Mouse (Mus musculus): Measurements from ENCODE around the gene Tlx3. TPM values are rescaled to one million over a fixed set of nuclear protein-coding genes. Genes with fewer than 3 reads are reported as not detected.
A peak's percentile ranks its signal among the peaks of the same experiment; 100 is the strongest.

Tlx3 gene
- polyA plus RNA-seq, 1 experiment = not detected

GRCm38 (mm10) chr11:33180701-33181116 lies 22.7 kb downstream of the Tlx3 start:
- no peak overlapping the region for H3K4me3 ChIP-seq (ENCODE audit: extremely low read depth, insufficient read depth, insufficient read length)
- no peak for DNase-seq (ENCODE audit: low read depth in 1 of 2, low spot score in 2 of 2)
- no peaks in the 10 kb centered on the region for H3K36me3 ChIP-seq (ENCODE audit: control insufficient read depth, insufficient read depth, low read length)
- 12% methylated on average over 18 of the region's 18 CpGs for WGBS
- TF ChIP-seq CTCF (IDR thresholded peaks at IDR 0.05; ENCODE audit: extremely low read depth, insufficient read depth, insufficient read length, insufficient replicate concordance) = no peak
- no peak for TF ChIP-seq POLR2A (IDR thresholded peaks at IDR 0.05; ENCODE audit: low read depth, low read length)
- H3K27me3 ChIP-seq (ENCODE audit: control insufficient read depth, insufficient read depth, low read length) = no peaks in the 10 kb centered on the region
- no peak overlapping the region for H3K27ac ChIP-seq (ENCODE audit: insufficient read depth, low read length)
- H3K4me1 ChIP-seq (ENCODE audit: control insufficient read depth, insufficient read depth, insufficient read length) = no peaks in the 10 kb centered on the region

- Histone ChIP-seq H3K4me1 (ENCODE audit: control insufficient read depth, insufficient read depth, insufficient read length) (no peaks in the 10 kb centered on the region), H3K27me3 (ENCODE audit: control insufficient read depth, insufficient read depth, low read length) (no peaks in the 10 kb centered on the region), H3K27ac (ENCODE audit: insufficient read depth, low read length) (no peak overlapping the region), H3K4me3 (ENCODE audit: extremely low read depth, insufficient read depth, insufficient read length) (no peak overlapping the region), H3K36me3 (ENCODE audit: control insufficient read depth, insufficient read depth, low read length) (no peaks in the 10 kb centered on the region)
- TF ChIP-seq CTCF (IDR thresholded peaks at IDR 0.05; ENCODE audit: extremely low read depth, insufficient read depth, insufficient read length, insufficient replicate concordance) (no peak), POLR2A (IDR thresholded peaks at IDR 0.05; ENCODE audit: low read depth, low read length) (no peak)
- DNase-seq (ENCODE audit: low read depth in 1 of 2, low spot score in 2 of 2) = no peak
- 87% methylated on average over 1 of the region's 1 CpGs for WGBS
These were observed 23.6 kb downstream of the Tlx3 start for GRCm38 (mm10) chr11:33179802-33180201.

- Histone ChIP-seq H3K36me3 (ENCODE audit: control insufficient read depth, insufficient read depth, low read length) (no peaks in the 10 kb centered on the region), H3K4me1 (ENCODE audit: control insufficient read depth, insufficient read depth, insufficient read length) (no peaks in the 10 kb centered on the region), H3K4me3 (ENCODE audit: extremely low read depth, insufficient read depth, insufficient read length) (no peak overlapping the region), H3K27me3 (ENCODE audit: control insufficient read depth, insufficient read depth, low read length) (no peaks in the 10 kb centered on the region; the same call in 1 of the 2 replicates), H3K27ac (ENCODE audit: insufficient read depth, low read length) (no peak overlapping the region)
- 36% methylated on average over 20 of the region's 20 CpGs for WGBS
- peak; percentile 46; the same call in 1 of the 2 replicates for TF ChIP-seq CTCF (IDR thresholded peaks at IDR 0.05; ENCODE audit: extremely low read depth, insufficient read depth, insufficient read length, insufficient replicate concordance)
- TF ChIP-seq POLR2A (IDR thresholded peaks at IDR 0.05; ENCODE audit: low read depth, low read length) = no peak
- DNase-seq (ENCODE audit: low read depth in 1 of 2, low spot score in 2 of 2) = no peak
These were observed 26.7 kb downstream of the Tlx3 start for GRCm38 (mm10) chr11:33176525-33177245.

DNA sequence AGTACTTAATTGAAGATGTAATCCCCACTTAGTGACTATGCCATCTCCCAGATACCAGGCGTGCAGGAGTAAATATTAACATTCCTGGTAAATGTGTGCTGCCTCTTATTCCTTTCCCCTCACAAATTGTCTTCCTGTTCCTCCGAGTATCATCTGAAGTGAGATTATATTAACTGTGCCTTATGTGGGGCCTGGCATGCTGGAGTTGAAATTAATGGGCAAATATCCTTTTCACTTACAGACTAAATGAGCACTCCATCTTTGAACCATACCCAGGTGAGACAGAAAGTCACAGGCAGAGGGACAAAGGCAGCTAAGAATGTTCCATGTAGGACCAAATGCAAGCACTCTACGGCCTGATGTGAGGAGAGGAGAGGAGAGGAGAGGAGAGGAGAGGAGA lies 27.6 kb downstream of the Tlx3 start:
- Histone ChIP-seq H3K27ac (ENCODE audit: insufficient read depth, low read length) (no peak overlapping the region), H3K27me3 (ENCODE audit: control insufficient read depth, insufficient read depth, low read length) (no peaks in the 10 kb centered on the region; the same call in 1 of the 2 replicates), H3K4me1 (ENCODE audit: control insufficient read depth, insufficient read depth, insufficient read length) (no peaks in the 10 kb centered on the region), H3K36me3 (ENCODE audit: control insufficient read depth, insufficient read depth, low read length) (no peaks in the 10 kb centered on the region), H3K4me3 (ENCODE audit: extremely low read depth, insufficient read depth, insufficient read length) (no peak overlapping the region)
- TF ChIP-seq POLR2A (IDR thresholded peaks at IDR 0.05; ENCODE audit: low read depth, low read length) (no peak), CTCF (IDR thresholded peaks at IDR 0.05; ENCODE audit: extremely low read depth, insufficient read depth, insufficient read length, insufficient replicate concordance) (no peak)
- DNase-seq (ENCODE audit: low read depth in 1 of 2, low spot score in 2 of 2) = no peak
- WGBS = 81% methylated on average over 3 of the region's 3 CpGs

DNA sequence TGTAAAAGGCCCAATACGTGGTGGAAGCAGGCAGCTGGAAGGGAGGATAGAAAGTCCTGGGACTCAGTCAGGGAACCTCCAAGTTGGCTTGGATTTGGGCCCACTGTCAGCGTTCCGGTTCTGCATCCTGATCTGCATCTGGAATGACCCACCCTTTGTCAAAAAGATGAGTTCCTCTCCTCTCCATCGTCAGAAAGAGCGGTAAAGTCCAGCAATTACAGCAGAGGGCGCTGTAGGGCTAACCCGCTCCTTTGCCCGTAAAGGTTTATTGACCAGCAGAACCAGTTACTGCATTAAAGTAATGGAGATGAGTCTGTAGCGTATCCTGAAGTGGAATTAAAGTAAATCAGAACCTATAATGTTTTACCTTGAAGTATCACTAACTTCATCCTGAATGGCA lies 32.9 kb downstream of the Tlx3 start:
- WGBS = 14% methylated on average over 9 of the region's 9 CpGs
- TF ChIP-seq POLR2A (IDR thresholded peaks at IDR 0.05; ENCODE audit: low read depth, low read length) (no peak), CTCF (IDR thresholded peaks at IDR 0.05; ENCODE audit: extremely low read depth, insufficient read depth, insufficient read length, insufficient replicate concordance) (peak; percentile 47; the same call in 1 of the 2 replicates)
- Histone ChIP-seq H3K4me3 (ENCODE audit: extremely low read depth, insufficient read depth, insufficient read length) (no peak overlapping the region), H3K27ac (ENCODE audit: insufficient read depth, low read length) (no peak overlapping the region), H3K27me3 (ENCODE audit: control insufficient read depth, insufficient read depth, low read length) (no peaks in the 10 kb centered on the region; the same call in 1 of the 2 replicates), H3K36me3 (ENCODE audit: control insufficient read depth, insufficient read depth, low read length) (no peaks in the 10 kb centered on the region), H3K4me1 (ENCODE audit: control insufficient read depth, insufficient read depth, insufficient read length) (no peaks in the 10 kb centered on the region)
- peak in 1 of 2 experiments; percentile 42 for DNase-seq (ENCODE audit: low read depth in 1 of 2, low spot score in 2 of 2)

GRCm38 (mm10) chr11:33162998-33163506 lies 40.3 kb downstream of the Tlx3 start, which contains the start of gene Npm1:
Gene Npm1, minus strand, starts transcription at chr11:33163206.
- H3K4me1 ChIP-seq (ENCODE audit: control insufficient read depth, insufficient read depth, insufficient read length) = no peaks in the 10 kb centered on the region; the same call in 1 of the 2 replicates
- no peak for TF ChIP-seq CTCF (IDR thresholded peaks at IDR 0.05; ENCODE audit: extremely low read depth, insufficient read depth, insufficient read length, insufficient replicate concordance)
- peak; percentile 95 for TF ChIP-seq POLR2A (IDR thresholded peaks at IDR 0.05; ENCODE audit: low read depth, low read length)

More at GRCm38 (mm10) chr11:33162998-33163506, 40.3 kb downstream of the Tlx3 start, which contains the start of gene Npm1:
- Histone ChIP-seq H3K36me3 (ENCODE audit: control insufficient read depth, insufficient read depth, low read length) (peaks cover 8% of the 10 kb centered on the region), H3K4me3 (ENCODE audit: extremely low read depth, insufficient read depth, insufficient read length) (peak within 1 kb of the TSS; percentile 79), H3K27me3 (ENCODE audit: control insufficient read depth, insufficient read depth, low read length) (no peaks in the 10 kb centered on the region), H3K27ac (ENCODE audit: insufficient read depth, low read length) (peak within 1 kb of the TSS; percentile 82)
- 3% methylated on average over 48 of the region's 49 CpGs for WGBS
- peak; percentile 98 to 99 for DNase-seq (ENCODE audit: low read depth in 1 of 2, low spot score in 2 of 2)

Data from spleen, adult 2 months (tissue).